Mouse (Mus musculus) cortical plate, adult 2 months (tissue): ENCODE data around the gene Cbfb. TPM values are rescaled to one million over a fixed set of nuclear protein-coding genes. Genes with fewer than 3 reads are reported as not detected.

ENCODE experiments used
- H3K27ac ChIP-seq: fragments of 200-500 bp; 2 replicates; pipeline ENCODE4 v1.5.1; 2012; ENCODE audit warnings: low read length, control low read depth, inconsistent platforms; ENCODE audit not compliant: insufficient read depth
- H3K4me1 ChIP-seq: fragments of 200-500 bp; 2 replicates; pipeline ENCODE4 v1.6.1; 2011; ENCODE audit warnings: low read length; ENCODE audit not compliant: control insufficient read depth, insufficient read depth
- H3K4me3 ChIP-seq: fragments of 200-500 bp; 2 replicates; pipeline ENCODE4 v1.5.1; 2011; ENCODE audit warnings: mild to moderate bottlenecking, low read length, control low read depth; ENCODE audit not compliant: insufficient read depth
- CTCF ChIP-seq: fragments of 200-500 bp; IDR thresholded peaks from 2 replicates; pipeline ENCODE4 v1.5.1; 2011; ENCODE audit warnings: mild to moderate bottlenecking, control low read depth, low read length; ENCODE audit not compliant: insufficient read depth; ENCODE audit errors: extremely low read depth
- POLR2A ChIP-seq: fragments of 200-500 bp; IDR thresholded peaks from 2 replicates; pipeline ENCODE4 v1.6.1; 2011; ENCODE audit warnings: mild to moderate bottlenecking, low read length, control low read depth; ENCODE audit not compliant: insufficient read depth; ENCODE audit errors: extremely low read depth
- polyA plus RNA-seq: library from polyadenylated mRNA; depleted of rRNA; stranded (reverse); fragments of >200 nt; gene quantifications from 2 replicates; pipeline ENCODE4 v1.2.3, GENCODE M21; 2012; rRNA removed

Gene Cbfb
- polyA plus RNA-seq, 1 experiment, result 17.7 TPM

- H3K27ac ChIP-seq, result no peak overlapping the region
- peak overlapping the region; percentile 20 for H3K4me3 ChIP-seq
- no peak for TF ChIP-seq POLR2A
- no peak for TF ChIP-seq CTCF
- H3K4me1 ChIP-seq, result no peaks in the 10 kb centered on the region
Measured at GRCm38 (mm10) chr8:105258911-105259720, 88.6 kb downstream of the Cbfb start.

GRCm38 (mm10) chr8:105259721-105260320 is 89.3 kb downstream of the Cbfb start:
- Histone ChIP-seq H3K4me3 (peak overlapping the region; percentile 20), H3K27ac (no peak overlapping the region), H3K4me1 (no peaks in the 10 kb centered on the region)
- TF ChIP-seq POLR2A, result no peak
- peak; percentile 80 for TF ChIP-seq CTCF

DNA sequence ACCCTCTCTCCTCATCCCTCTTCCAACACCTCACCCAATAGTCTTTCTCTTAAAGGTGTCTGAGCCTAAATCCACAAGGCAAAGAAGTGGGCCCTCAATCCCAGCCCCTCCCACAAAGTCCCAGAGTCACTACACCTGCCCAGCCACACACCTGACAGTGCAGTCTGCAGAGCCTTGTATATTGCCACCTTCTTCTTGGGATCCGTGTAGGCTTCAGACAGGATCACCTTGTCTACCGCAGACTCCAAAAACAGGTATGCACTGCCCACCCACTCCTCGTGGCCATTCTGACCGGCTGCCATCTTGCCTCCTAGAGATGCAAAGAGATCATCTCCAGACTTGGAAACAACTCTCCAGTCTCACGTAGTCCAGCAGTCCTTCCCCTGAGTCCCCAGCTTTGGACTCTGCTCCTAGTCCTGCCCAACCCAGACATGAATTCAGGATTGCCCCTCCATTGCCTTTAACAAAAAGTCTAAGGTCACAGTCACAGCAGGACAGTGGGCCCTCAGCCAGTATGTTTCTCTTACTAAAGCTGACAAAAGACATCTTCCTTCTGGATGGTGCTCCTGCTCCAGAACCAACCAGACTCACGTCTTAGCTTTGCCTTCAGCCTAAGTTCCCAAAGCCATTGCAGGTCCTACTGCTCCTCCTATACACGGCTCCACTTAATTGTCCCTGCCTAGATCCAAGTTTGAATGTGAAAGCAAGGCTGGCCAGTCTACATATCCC is 90.1 kb downstream of the Cbfb start:
- TF ChIP-seq CTCF (no peak), POLR2A (no peak)
- Histone ChIP-seq H3K4me1 (no peaks in the 10 kb centered on the region), H3K27ac (no peak overlapping the region), H3K4me3 (no peak overlapping the region)

DNA sequence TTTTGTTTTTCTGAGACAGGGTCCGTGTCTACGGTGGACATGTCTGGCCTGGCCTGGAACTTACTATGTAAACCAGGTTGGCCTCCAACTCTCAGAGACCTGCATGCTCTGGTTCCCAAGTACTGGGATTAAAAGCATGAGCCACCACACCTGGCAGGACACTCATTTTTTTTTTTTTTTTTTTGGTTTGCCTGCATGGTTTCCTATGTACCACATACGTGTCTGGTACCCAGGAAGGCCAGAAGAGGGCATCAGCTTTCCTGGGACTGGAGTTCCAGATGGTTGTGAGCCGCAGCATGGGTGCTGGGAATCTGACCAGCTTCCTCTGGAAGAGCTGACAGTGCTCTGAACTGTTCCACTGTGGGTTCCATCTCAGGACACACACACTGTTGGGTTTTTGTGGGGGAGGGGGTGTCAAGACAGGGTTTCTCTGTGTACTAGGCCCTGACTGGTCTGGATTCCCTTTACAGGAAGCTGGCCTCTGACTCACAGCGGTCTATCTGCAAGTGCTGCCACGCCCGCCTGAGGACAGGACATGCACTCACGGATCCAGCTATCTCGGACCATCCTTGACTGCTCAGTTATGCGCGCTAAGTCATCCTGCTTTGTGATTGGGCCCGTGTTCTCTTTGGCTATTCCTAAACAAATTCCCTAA is 91.0 kb downstream of the Cbfb start:
- TF ChIP-seq POLR2A (no peak), CTCF (no peak)
- H3K27ac ChIP-seq, result no peak overlapping the region
- H3K4me3 ChIP-seq, result no peak overlapping the region
- no peaks in the 10 kb centered on the region for H3K4me1 ChIP-seq

- Histone ChIP-seq H3K4me3 (no peak overlapping the region; the same call in 1 of the 2 replicates), H3K4me1 (no peaks in the 10 kb centered on the region), H3K27ac (no peak overlapping the region)
- TF ChIP-seq CTCF, result no peak
- no peak for TF ChIP-seq POLR2A
Measured at GRCm38 (mm10) chr8:105263244-105263912, 92.9 kb downstream of the Cbfb start.

GRCm38 (mm10) chr8:105264024-105264982 is 93.8 kb downstream of the Cbfb start, which contains the start of the genes Tradd and Fbxl8:
Gene Tradd, minus strand, starts transcription at chr8:105264609.
Gene Fbxl8, plus strand, starts transcription at chr8:105264648.
- no peak for TF ChIP-seq CTCF
- no peak for TF ChIP-seq POLR2A
- Histone ChIP-seq H3K4me3 (peak within 1 kb of the TSS; percentile 68), H3K4me1 (no peaks in the 10 kb centered on the region), H3K27ac (no peak within 1 kb of the TSS)

DNA sequence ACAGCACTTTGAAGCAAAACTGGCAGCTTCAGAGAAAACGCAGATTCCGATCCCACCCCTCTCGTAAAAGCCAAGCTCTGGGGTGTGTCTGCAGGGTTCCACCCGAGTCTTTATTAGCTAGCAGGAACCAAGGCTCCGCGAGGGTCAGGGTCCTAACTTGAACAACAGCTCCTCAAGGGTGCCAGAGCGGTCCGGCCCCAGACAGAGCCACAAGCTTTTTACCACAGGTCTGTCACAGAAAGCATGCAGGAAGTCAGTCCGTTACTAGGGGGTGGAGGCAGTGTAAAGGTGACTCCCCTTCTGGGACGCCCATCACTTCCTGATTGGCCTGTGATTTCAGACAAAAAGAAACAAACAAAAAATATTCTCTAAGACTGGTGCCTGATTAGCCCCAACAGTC is 94.7 kb downstream of the Cbfb start:
- Histone ChIP-seq H3K4me1 (no peaks in the 10 kb centered on the region; the same call in 1 of the 2 replicates), H3K27ac (no peak overlapping the region), H3K4me3 (no peak overlapping the region; the same call in 1 of the 2 replicates)
- TF ChIP-seq POLR2A (no peak), CTCF (no peak)

- Histone ChIP-seq H3K4me3 (no peak overlapping the region), H3K27ac (no peak overlapping the region), H3K4me1 (no peaks in the 10 kb centered on the region; the same call in 1 of the 2 replicates)
- TF ChIP-seq CTCF (no peak), POLR2A (no peak)
Measured at GRCm38 (mm10) chr8:105266775-105267174, 96.3 kb downstream of the Cbfb start.

Other genes starting within 250 kb of the Cbfb start
- 0.04 TPM in 2 replicates for gene Ces2e, start 244.4 kb upstream of the Cbfb start, polyA plus RNA-seq
- not detected in 2 replicates for gene Ces2f, start 223.3 kb upstream of the Cbfb start, polyA plus RNA-seq
- gene Ces2g, start 209.0 kb upstream of the Cbfb start, polyA plus RNA-seq, result 0.13 and 0.25 TPM in 2 replicates
- gene Ces2h, start 169.8 kb upstream of the Cbfb start, polyA plus RNA-seq, result not detected in 2 replicates
- not detected in 2 replicates for gene Ces3a, start 122.1 kb upstream of the Cbfb start, polyA plus RNA-seq
- not detected in 2 replicates for gene Ces3b, start 86.9 kb upstream of the Cbfb start, polyA plus RNA-seq
- gene Ces4a, start 38.9 kb upstream of the Cbfb start, polyA plus RNA-seq, result not detected in 2 replicates
- 39.4 and 39.5 TPM in 2 replicates for gene D230025D16Rik, start 54.5 kb downstream of the Cbfb start, polyA plus RNA-seq
- gene B3gnt9, start 84.5 kb downstream of the Cbfb start, polyA plus RNA-seq, result 5.2 and 5.5 TPM in 2 replicates
- gene Tradd, start 93.9 kb downstream of the Cbfb start, polyA plus RNA-seq, result 7.6 and 8.3 TPM in 2 replicates
- 2.0 and 2.2 TPM in 2 replicates for gene Fbxl8, start 94.0 kb downstream of the Cbfb start, polyA plus RNA-seq
- gene Hsf4, start 99.1 kb downstream of the Cbfb start, polyA plus RNA-seq, result 25.1 and 29.2 TPM in 2 replicates
- 14.3 and 15.5 TPM in 2 replicates for gene Nol3, start 105.5 kb downstream of the Cbfb start, polyA plus RNA-seq
- 24.3 and 26.3 TPM in 2 replicates for gene 4931428F04Rik, start 119.2 kb downstream of the Cbfb start, polyA plus RNA-seq
- gene Exoc3l, start 125.4 kb downstream of the Cbfb start, polyA plus RNA-seq, result 1.4 and 1.9 TPM in 2 replicates
- 63.4 and 65.6 TPM in 2 replicates for gene E2f4, start 127.0 kb downstream of the Cbfb start, polyA plus RNA-seq
- 2.4 and 2.9 TPM in 2 replicates for gene Elmo3, start 134.9 kb downstream of the Cbfb start, polyA plus RNA-seq
- gene Lrrc29, start 155.6 kb downstream of the Cbfb start, polyA plus RNA-seq, result 3.7 and 4.3 TPM in 2 replicates
- 71.5 and 78.1 TPM in 2 replicates for gene Tmem208, start 155.7 kb downstream of the Cbfb start, polyA plus RNA-seq
- gene Fhod1, start 177.3 kb downstream of the Cbfb start, polyA plus RNA-seq, result 3.4 and 3.5 TPM in 2 replicates
- gene Slc9a5, start 178.2 kb downstream of the Cbfb start, polyA plus RNA-seq, result 33.7 and 33.8 TPM in 2 replicates
- 3.0 and 3.2 TPM in 2 replicates for gene Plekhg4, start 202.6 kb downstream of the Cbfb start, polyA plus RNA-seq
- gene Kctd19, start 242.8 kb downstream of the Cbfb start, polyA plus RNA-seq, result not detected in 2 replicates
- gene Lrrc36, start 242.9 kb downstream of the Cbfb start, polyA plus RNA-seq, result 0.64 and 0.94 TPM in 2 replicates